Mouse (Mus musculus): ENCODE measurements around the gene Taok3. TPM values are rescaled to one million over a fixed set of nuclear protein-coding genes. Genes with fewer than 3 reads are reported as not detected.

The Taok3 gene
- total RNA-seq, 4 experiments from 2014 or later: 36.8 to 59.1 (median 47.9) TPM

DNA sequence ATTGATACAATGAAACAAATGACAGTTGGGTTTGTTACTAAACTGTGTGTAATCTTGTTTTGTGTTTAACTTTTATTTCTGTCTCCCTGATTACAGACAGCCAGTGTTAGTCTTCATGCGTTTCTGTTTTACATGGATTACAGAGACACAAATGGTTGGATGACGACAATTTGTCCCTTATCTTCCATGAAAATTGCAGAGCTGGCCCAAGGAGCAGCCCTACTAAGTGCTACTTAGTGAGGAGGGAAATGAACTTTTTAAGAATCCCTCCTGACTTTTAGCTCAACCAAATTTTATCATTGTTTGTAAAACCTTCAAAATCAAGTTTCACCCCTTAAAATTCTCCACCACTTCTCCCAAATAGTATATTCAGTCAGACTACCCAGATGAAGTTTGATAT lies 1.7 kb upstream of the Taok3 start:
- no peak for DNase-seq

DNA sequence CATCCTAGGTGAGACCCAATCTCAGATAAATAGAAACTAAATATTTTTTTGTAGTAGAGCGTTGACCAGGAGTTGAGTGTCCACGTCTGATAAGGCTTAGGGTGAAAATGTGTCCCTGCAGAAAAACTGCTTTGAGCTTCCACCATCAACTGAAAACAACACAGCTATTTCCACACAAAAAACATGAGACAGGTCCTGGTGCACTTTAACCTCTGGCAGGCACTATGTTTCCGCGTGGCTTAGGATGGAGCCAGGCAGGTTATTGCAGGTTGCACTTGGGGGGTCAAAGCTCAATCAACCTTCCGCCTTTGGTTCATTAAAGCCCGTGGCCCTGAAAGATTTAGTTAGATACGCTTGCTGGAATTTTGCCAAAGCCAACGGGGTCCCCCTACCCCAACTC lies 1.1 kb upstream of the Taok3 start:
- DNase-seq: no peak

DNA sequence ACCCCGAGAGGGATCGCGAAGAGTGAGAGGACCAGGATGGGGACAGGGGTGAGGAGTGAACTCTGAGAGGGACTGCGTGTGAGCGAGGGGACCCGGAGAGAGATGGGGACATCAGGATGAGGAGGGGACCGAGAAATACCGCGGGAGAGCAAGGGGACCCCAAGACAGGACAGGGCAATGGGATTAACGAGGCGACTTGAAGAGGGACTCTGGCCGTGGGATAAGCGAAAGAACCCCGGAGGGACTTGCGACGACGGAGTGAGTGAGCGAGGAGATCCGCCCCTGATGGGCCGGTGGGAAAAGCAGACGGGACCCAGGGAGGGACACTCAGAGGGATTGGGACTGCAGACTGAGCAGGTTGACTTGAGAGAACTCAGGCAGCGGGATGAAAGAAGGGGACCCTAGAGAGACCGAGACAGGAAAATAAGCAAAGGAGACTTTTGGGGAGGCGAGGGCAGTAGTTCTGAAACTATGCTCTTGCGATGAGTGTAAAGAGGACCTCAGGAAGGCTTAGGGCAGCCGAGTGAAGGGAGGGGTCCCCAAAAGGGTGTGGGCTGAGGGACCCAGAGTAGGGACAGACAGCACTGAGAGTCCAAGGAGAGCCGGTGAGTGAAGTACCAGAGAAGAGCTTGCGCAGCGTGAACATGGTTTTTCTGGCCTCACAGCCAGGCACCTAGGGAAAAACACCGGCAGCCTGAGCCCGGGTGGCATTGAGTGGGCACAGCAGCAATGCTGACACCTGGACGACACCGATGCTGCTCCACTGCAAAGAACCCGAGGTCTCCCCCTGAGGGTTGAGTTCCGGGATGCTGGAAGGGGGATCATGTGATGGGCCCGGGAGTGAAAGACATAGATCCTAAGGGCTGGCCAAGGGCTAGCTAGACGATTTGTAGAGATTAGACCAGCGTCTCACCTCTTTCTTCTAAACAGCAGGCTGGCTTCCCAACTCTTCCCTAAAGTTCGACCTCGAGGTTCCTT lies 849 bp downstream of the Taok3 start:
- DNase-seq: no peak

DNA sequence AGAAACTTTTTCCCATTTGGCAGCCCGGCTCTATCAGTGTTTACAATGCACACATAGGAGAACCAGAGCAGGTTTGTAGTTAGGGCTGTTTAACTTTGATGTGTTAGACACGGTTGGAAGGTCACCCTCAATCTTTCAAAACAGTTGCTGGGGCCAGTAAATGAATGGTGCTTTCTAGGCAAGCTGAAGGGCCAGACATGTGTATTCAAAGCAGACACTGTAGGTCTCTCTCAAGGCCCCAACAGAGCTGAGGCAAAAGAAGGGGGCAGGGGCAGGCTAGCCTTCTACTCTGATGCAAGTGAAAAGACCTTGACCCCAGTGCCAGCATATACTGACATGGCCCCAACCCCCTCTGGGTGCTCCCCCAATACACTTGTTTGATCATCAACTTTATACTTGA lies 1.7 kb downstream of the Taok3 start:
- peak; percentile 32 for DNase-seq

DNA sequence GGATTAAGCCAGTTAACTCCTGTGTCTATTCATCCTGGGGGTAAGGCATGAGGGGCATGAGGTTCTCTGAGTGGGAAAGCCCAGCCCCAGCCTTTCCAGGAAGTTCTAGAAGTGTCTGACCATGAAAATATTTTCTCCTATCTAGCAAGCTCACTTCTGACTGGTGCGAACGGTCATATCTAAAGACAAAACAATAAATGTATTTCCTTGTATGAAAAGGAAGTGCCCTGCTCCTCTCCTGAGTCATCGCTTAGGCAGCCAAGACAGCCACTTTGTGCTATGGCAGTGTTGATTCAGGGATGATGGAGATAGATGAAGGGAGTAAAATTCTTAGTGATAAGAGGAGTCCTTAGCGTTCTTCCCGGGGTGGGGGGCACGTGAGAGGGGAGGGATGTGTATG lies 3.2 kb downstream of the Taok3 start:
- no peak for DNase-seq

DNA sequence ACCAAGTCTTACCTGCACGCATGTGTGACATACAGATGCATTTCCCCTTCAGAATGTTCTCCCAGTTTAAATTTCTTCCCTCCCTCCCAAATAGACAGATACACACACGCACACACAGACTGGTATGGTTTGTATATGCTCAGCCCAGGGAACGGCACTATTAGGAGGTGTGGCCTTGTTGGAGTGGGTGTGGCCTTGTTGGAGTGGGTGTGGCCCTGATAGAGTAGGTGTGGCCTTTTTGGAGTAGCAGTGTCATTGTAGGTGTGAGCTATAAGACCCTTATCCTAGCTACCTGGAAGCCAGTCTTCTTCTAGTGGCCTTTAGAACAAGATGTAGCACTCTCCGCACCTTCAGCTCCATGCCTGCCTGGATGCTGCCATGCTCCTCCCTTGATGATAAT lies 3.9 kb downstream of the Taok3 start:
- DNase-seq: no peak

DNA sequence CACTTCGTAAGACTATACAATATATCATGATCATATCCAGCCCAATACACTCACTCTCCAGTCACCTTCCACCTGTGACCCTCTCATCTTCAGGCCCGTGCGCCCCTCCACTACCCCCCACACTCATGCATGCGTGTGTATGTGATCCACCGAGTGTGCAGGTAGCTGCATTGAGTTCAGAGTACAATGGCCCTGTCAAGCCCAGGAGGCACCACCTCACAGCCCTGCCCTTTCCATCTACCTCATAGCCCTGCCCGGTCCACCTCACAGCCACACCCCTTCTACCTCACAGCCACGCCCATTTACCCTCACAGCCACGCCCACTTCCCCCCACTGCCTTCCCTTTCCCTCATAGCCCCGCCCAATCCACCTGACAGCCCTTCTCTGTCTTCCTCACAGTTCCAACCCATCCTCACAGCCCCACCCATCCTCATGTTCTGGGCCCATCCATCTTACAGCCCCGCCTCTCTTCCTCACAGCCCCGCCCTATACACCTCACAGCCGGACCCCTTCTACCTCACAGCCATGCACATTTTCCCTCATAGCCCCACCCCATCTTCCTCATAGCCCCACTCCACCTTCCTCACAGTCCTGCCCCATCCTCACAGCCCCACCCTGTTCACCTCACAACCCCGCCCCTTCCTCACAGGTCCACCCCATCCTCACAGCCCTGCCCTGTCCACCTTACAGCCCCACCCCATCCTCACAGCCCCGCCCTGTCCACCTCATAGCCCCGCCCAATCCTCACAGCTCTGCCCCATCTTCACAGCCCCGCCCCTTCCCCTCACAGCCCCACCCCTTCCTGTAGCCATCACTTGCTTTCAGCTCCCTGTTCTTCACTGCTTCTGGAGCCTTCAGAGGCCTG lies 5.8 kb downstream of the Taok3 start:
- DNase-seq: no peak

DNA sequence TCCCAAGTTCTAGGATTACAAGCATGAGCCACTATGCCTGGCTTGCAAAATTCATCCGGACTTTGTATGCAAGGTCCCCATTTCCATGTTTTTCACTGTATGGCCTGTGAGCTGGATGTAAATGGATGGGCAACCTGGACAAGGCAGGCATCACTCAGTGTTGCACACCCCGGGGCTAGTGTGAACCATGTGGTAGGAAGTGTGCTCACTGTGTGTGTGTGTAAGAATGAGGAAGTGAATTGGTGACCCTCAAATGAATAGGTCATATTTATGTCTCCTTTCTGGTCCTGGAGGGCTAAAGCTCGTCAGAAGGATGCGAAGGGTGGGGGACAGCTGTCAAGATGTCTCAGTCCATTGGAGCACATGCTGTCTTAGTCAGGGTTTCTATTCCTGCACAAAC lies 7.1 kb downstream of the Taok3 start:
- no peak for DNase-seq

DNA sequence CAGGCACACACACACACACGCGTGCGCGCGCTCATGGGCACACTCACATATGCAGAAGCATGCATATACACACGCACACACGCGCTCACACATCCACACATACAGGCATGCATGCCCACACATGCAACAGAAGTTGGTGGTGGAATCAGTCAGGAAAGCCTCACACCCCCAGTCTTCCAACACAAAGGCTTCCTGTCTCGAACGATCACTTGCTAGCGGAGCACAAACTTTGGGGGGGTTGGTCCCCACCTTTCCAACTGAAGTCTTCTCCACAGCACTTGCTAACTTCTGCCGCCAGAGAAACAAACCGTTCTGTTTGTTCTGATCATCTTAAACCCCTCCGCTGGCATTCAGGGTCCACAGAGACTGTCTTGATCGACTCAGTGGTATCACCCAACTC lies 10.8 kb downstream of the Taok3 start:
- no peak for DNase-seq

DNA sequence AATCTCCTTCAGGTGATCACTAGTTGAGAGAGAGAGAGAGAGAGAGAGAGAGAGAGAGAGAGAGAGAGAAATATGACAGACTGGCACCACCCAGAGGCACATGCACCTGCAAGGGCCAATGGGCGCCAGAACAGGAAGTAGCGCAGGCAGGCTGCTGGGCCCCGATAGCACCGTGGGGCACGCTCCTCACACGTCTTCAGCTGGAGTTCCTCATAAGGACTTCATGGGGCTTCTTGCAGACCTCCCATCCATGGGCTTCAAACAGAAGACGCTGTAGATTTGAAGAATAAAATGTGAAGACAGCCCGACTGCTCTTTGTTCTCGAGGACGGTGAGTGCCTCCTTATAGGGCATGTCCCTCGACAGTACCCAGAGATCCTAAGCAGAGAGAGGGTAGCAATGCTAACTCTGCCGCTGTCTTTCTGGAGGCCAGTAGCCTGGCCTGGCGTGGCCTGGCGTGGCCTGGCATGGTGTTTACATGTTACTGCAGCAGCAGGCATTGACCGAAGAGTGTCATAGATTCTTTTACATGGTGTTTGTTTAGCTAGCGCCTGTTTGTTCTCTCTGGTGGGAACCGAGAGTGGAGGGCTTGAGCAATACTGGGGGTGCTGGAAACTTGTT lies 13.6 kb downstream of the Taok3 start:
- no peak for DNase-seq

DNA sequence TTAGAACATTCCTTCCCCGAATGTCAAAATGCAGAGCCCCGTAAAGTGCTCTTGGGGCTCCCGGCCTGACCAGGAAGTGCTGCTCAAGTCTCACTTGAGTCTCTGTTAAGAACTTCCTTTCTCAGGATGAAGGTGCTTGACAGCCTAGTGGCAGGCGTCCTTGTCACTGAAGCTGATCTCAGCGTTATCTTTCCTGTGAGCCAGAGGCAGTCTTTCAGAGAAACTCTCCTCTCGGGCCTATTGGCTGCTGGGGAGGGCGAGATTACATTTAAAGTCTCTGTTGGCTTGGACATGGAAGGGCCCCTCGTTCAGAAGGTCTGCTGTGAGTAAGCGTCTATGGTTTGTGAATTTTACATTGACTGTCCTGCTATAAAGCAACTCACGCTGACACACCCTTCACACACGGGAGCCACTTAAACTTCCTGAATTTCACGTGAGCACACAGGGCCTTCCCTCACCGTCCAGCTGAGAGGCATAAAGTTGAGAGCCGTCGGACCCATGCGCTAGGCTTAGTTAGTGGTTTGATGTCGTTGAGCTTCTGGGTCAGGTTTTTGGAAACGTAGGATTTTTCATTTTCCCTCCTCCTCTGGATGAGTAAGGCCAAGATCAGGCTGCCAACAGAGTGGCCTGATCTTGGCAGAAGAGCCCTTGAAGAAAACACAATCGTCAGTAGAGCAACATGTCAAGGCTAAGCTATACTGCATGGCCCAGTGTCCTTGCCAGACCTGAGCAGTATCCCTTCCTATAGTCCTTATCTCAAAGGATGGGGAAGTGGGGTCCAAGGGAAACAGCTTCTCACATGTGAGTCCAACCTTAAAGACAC lies 14.3 kb downstream of the Taok3 start:
- peak; percentile 43 for DNase-seq

DNA sequence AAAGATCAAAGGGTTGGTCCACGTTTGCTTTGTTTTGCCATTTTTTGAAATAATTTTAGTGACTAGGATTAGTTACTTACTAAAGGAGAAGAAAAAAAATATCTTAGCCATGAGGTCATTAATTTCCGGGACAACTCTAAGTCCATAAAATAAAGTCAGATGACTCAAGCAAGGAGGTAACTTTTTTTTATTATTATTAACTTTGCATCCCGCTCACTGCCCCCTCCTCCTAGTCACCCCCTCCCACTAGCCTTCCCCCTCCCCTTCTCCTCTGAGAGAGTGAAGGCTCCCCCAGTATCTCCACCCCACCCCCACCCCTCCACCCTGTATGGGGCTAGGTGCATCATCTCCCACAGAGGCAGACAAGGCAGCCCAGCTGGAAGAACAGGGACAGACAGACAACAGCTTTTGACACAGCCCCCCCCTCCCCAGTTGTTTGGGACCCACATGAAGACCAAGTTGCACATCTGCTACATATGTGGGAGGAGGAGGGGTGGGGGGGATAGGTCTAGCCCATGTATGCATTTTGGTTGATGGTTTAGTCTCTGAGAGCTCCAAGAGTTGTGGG lies 15.0 kb downstream of the Taok3 start:
- DNase-seq: no peak

DNA sequence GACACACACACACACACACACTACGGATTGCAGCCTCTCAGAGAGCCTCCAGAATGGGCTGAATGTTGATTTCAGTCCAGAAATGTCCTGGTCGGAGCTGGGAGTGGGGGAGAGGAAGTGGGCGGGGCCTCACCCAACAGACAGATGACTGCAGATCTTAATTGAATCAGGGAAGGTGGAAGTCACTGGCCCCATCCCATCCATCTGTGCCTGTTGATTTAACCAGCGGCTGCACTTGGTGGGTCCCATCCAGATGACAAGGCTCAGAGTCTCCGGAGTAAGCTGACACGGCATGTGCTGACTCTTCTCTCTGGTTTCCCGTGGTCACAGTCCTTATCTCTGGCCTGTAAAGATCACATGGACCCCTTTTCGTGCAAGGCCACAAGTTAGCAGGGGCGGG lies 15.9 kb downstream of the Taok3 start:
- DNase-seq: no peak

DNA sequence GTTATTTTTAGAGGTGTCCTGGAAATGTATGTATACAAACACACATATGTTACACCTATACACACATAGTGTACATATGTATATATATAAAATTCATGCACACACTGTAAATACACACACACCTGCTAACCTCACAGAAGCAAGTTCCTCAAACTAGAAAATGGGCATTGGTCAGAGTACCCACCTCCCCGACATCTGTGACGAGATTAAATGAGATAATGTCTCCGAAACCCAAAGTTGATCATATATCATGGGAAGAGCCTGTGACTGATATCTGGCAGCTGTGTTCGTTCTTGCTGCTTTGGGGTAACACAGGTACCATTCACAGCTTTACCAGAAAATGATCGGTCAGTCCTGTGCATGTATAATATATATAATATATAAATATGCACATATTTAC lies 16.6 kb downstream of the Taok3 start:
- DNase-seq: no peak

DNA sequence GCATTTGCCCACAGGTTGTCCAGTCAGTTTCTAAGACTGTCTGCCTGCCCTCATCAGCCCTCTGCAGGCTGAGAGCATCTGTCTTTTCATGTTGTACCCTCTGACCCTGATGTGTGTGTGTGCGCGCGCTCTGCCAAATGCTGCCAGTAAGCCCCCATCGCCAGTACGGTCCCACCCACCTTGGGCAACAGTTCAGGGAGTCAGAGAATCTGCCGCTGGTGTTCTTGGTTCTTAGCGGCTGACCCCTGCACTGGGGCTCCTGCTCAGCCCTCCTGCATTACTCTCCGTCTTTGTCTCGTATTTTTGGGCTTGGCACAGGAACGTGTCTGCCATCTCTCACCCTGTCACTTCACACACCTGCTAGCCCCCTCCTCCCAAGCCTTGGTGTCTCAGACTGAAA lies 17.1 kb downstream of the Taok3 start:
- no peak for DNase-seq

DNA sequence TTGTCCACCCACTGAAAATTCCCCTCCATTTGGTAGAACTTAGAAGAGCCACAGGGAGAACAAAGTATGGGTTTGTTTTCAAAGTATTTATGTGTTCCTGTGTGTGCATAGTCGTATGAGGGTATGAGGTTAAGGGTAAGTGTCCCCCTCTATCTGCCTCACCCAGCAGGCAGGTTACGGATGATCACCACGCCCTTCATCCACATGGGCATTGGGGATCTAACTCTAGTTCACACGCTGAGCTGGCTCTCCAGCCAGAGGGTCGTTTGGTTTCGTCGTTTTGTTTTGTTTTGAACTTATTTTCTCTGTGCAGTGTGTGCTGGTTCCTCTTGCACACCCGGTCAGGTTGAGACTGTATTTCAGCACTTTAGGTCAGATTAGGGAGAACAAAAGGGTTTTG lies 17.7 kb downstream of the Taok3 start:
- DNase-seq: no peak

DNA sequence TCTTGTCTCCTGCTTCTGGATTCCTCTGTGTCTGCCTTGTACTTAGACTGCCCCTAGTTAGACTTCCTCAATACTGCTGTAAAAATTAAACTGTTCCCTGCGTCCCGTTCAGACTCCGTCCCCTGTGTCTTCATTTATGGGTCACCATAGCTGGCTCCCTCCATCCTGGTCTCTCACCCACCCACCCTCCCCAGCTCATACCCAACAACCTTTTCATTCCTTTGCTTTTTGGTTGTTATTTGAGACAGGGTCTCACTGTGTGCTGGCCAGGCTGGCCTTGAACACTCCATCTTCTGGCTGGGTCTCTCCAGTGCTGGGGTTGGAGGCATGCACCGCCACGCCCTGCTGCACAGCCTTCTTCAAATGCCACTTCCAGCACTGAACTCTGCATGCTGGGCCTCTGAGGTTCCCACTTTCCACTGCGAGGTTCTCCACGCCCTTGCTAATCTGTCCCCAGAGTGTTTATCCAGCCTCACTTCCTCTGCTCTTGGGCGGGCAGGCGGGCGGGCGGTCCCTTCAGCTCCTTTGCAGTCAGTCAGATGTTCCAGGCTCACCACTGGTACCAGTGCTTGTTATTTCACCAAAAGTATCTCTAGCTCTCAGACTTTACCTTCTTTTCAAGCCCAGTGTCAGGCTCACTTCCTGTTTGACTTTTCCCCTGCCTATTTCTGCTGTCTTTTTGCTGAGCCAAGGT lies 18.5 kb downstream of the Taok3 start:
- no peak for DNase-seq

DNA sequence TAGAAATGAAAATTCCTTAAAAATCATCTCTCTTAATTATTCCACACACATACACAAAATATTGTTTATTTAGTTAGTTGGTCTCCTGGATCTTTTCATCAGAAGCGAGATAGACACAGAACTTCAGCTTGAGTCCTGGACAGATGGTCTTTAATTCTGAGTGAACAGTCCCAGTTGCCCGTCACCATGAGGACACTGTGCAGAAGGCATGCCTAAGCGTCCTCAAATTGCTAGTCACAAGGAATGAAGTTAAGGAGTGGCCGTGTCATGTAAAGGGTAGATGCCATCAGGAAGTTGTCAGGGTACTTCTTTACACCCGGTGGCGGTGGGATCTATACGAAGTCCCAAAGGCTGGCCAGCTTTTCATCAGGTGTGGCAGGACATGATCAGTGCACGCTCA lies 19.9 kb downstream of the Taok3 start:
- DNase-seq: no peak

DNA sequence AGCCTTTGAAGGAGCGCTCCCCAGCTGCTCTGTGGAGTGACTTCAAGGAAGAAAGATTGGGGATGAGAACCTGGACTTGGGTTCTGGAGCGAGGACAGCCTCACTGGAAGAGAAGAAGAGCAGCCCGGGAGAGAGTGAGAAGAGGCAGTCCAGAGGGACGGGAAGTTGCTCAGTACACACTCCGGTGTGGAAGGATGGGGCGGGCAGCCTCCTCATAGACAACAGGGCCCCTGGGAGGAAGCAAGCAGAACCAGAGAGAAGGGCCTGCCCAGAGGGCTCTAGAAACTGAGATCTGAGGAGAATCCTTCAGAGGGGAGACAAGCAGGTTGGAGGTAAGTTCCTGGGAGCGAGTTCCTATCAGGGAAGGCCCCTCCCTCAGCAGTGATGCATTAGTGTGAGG lies 20.4 kb downstream of the Taok3 start:
- DNase-seq: no peak

DNA sequence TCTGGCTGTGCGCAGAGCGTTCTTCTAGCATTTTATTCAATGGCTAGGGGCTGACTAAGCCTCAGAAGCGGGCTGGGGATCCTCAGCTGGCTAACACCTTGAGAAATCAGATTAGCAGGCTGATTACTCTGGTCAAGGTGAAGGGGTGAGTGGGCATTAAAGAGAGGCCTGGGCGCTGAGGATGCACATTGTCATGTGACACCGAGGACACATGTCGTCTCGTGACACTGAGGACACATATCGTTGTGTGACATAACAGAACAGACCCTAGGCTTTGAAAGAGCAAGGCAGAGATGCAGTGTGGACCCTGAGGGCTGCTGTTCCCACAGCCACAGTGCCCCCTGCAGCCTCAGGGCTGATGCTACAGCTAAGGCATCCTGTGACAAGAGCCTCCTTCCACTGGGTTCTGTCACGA lies 23.8 kb downstream of the Taok3 start:
- DNase-seq: no peak

DNA sequence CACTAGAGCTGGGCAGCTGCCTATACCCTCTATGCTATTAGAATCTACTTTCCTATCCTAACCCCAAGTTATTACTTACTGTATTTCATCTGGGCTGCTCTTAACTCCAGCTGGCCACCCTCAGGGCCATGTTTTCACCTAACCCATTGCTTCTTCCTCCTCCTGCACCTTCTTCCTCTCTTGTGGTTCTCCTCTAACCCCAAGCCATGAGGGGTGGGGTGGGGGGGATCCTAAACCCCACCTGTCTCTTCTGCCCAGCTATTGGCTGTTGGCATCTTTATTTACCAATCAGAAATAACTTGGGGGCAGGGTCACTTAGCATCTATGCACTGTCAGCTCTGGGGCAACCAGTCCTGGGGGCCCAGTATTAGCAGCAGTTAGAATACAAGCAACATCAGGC lies 26.2 kb downstream of the Taok3 start:
- no peak for DNase-seq
